Mouse (Mus musculus): ENCODE data around the gene Spop. TPM values are rescaled to one million over a fixed set of nuclear protein-coding genes. Genes with fewer than 3 reads are reported as not detected.

Spop gene
- polyA plus RNA-seq, 1 experiment: 38.5 TPM

GRCm38 (mm10) chr11:95515376-95516323 is 101.8 kb downstream of the Spop start:
- Histone ChIP-seq H3K4me1 (ENCODE audit: control insufficient read depth, insufficient read depth, low read length) (peaks cover 20% of the 10 kb centered on the region), H3K9ac (ENCODE audit: low read depth, poor library complexity, severe bottlenecking) (0 out of 2 replicates have a peak overlapping the region, but pooled peaks have one; percentile 72), H3K27ac (ENCODE audit: insufficient read depth, low read length) (peak overlapping the region; percentile 17; the same call in 1 of the 2 replicates), H3K9me3 (replicated peaks; ENCODE audit: control insufficient read depth, insufficient read depth, low read length, poor library complexity, severe bottlenecking) (no peaks in the 10 kb centered on the region), H3K4me3 (ENCODE audit: low read depth, low read length) (peak overlapping the region; percentile 83), H3K27me3 (ENCODE audit: control insufficient read depth, insufficient read depth, low read length, poor library complexity, severe bottlenecking) (no peaks in the 10 kb centered on the region), H3K36me3 (ENCODE audit: control insufficient read depth, insufficient read depth, low read length, poor library complexity, severe bottlenecking) (no peaks in the 10 kb centered on the region)
- TF ChIP-seq POLR2A (IDR thresholded peaks at IDR 0.05; ENCODE audit: insufficient read depth, low read length) (no peak), EP300 (IDR thresholded peaks at IDR 0.05; ENCODE audit: insufficient read depth, low read depth, low read length) (0 out of 2 replicates have a peak, but pooled peaks have one; percentile 22), CTCF (IDR thresholded peaks at IDR 0.05; ENCODE audit: low read depth, low read length) (no peak)

GRCm38 (mm10) chr11:95516491-95516911 is 102.6 kb downstream of the Spop start:
- no peak overlapping the region for H3K27ac ChIP-seq (ENCODE audit: insufficient read depth, low read length)
- TF ChIP-seq EP300 (IDR thresholded peaks at IDR 0.05; ENCODE audit: insufficient read depth, low read depth, low read length) (peak; percentile 77), POLR2A (IDR thresholded peaks at IDR 0.05; ENCODE audit: insufficient read depth, low read length) (no peak), CTCF (IDR thresholded peaks at IDR 0.05; ENCODE audit: low read depth, low read length) (no peak)
- H3K4me3 ChIP-seq (ENCODE audit: low read depth, low read length): peak overlapping the region; percentile 13; the same call in 1 of the 2 replicates
- H3K9me3 ChIP-seq (replicated peaks; ENCODE audit: control insufficient read depth, insufficient read depth, low read length, poor library complexity, severe bottlenecking): no peaks in the 10 kb centered on the region
- no peaks in the 10 kb centered on the region for H3K27me3 ChIP-seq (ENCODE audit: control insufficient read depth, insufficient read depth, low read length, poor library complexity, severe bottlenecking)
- H3K9ac ChIP-seq (ENCODE audit: low read depth, poor library complexity, severe bottlenecking): no peak overlapping the region
- peaks cover 20% of the 10 kb centered on the region for H3K4me1 ChIP-seq (ENCODE audit: control insufficient read depth, insufficient read depth, low read length)
- no peaks in the 10 kb centered on the region for H3K36me3 ChIP-seq (ENCODE audit: control insufficient read depth, insufficient read depth, low read length, poor library complexity, severe bottlenecking)

GRCm38 (mm10) chr11:95517162-95517561 is 103.3 kb downstream of the Spop start:
- no peak overlapping the region for H3K27ac ChIP-seq (ENCODE audit: insufficient read depth, low read length)
- no peaks in the 10 kb centered on the region for H3K36me3 ChIP-seq (ENCODE audit: control insufficient read depth, insufficient read depth, low read length, poor library complexity, severe bottlenecking)
- TF ChIP-seq CTCF (IDR thresholded peaks at IDR 0.05; ENCODE audit: low read depth, low read length) (no peak), POLR2A (IDR thresholded peaks at IDR 0.05; ENCODE audit: insufficient read depth, low read length) (no peak), EP300 (IDR thresholded peaks at IDR 0.05; ENCODE audit: insufficient read depth, low read depth, low read length) (no peak)
- H3K9me3 ChIP-seq (replicated peaks; ENCODE audit: control insufficient read depth, insufficient read depth, low read length, poor library complexity, severe bottlenecking): no peaks in the 10 kb centered on the region
- no peak overlapping the region for H3K9ac ChIP-seq (ENCODE audit: low read depth, poor library complexity, severe bottlenecking)
- no peaks in the 10 kb centered on the region for H3K27me3 ChIP-seq (ENCODE audit: control insufficient read depth, insufficient read depth, low read length, poor library complexity, severe bottlenecking)
- no peak overlapping the region for H3K4me3 ChIP-seq (ENCODE audit: low read depth, low read length)
- peaks cover 20% of the 10 kb centered on the region for H3K4me1 ChIP-seq (ENCODE audit: control insufficient read depth, insufficient read depth, low read length)

- Histone ChIP-seq H3K27me3 (ENCODE audit: control insufficient read depth, insufficient read depth, low read length, poor library complexity, severe bottlenecking) (no peaks in the 10 kb centered on the region), H3K4me1 (ENCODE audit: control insufficient read depth, insufficient read depth, low read length) (peaks cover 20% of the 10 kb centered on the region), H3K36me3 (ENCODE audit: control insufficient read depth, insufficient read depth, low read length, poor library complexity, severe bottlenecking) (no peaks in the 10 kb centered on the region), H3K27ac (ENCODE audit: insufficient read depth, low read length) (no peak overlapping the region), H3K9ac (ENCODE audit: low read depth, poor library complexity, severe bottlenecking) (no peak overlapping the region), H3K4me3 (ENCODE audit: low read depth, low read length) (no peak overlapping the region), H3K9me3 (replicated peaks; ENCODE audit: control insufficient read depth, insufficient read depth, low read length, poor library complexity, severe bottlenecking) (no peaks in the 10 kb centered on the region)
- TF ChIP-seq EP300 (IDR thresholded peaks at IDR 0.05; ENCODE audit: insufficient read depth, low read depth, low read length): no peak
- no peak for TF ChIP-seq CTCF (IDR thresholded peaks at IDR 0.05; ENCODE audit: low read depth, low read length)
- no peak for TF ChIP-seq POLR2A (IDR thresholded peaks at IDR 0.05; ENCODE audit: insufficient read depth, low read length)
Observed at GRCm38 (mm10) chr11:95519299-95519698, 105.4 kb downstream of the Spop start.

GRCm38 (mm10) chr11:95519996-95520395 is 106.1 kb downstream of the Spop start:
- H3K36me3 ChIP-seq (ENCODE audit: control insufficient read depth, insufficient read depth, low read length, poor library complexity, severe bottlenecking): no peaks in the 10 kb centered on the region
- no peaks in the 10 kb centered on the region for H3K9me3 ChIP-seq (replicated peaks; ENCODE audit: control insufficient read depth, insufficient read depth, low read length, poor library complexity, severe bottlenecking)
- no peak overlapping the region for H3K27ac ChIP-seq (ENCODE audit: insufficient read depth, low read length)
- H3K4me3 ChIP-seq (ENCODE audit: low read depth, low read length): no peak overlapping the region
- H3K4me1 ChIP-seq (ENCODE audit: control insufficient read depth, insufficient read depth, low read length): peaks cover 20% of the 10 kb centered on the region
- H3K27me3 ChIP-seq (ENCODE audit: control insufficient read depth, insufficient read depth, low read length, poor library complexity, severe bottlenecking): no peaks in the 10 kb centered on the region
- TF ChIP-seq EP300 (IDR thresholded peaks at IDR 0.05; ENCODE audit: insufficient read depth, low read depth, low read length) (no peak), CTCF (IDR thresholded peaks at IDR 0.05; ENCODE audit: low read depth, low read length) (peak; percentile 41), POLR2A (IDR thresholded peaks at IDR 0.05; ENCODE audit: insufficient read depth, low read length) (no peak)
- H3K9ac ChIP-seq (ENCODE audit: low read depth, poor library complexity, severe bottlenecking): no peak overlapping the region
